Mouse (Mus musculus): ENCODE results near the gene Bnc2. TPM values are rescaled to one million over a fixed set of nuclear protein-coding genes. Genes with fewer than 3 reads are reported as not detected.

The Bnc2 gene
- polyA plus RNA-seq, 1 experiment from 2014 or later = 0.74 TPM

DNA sequence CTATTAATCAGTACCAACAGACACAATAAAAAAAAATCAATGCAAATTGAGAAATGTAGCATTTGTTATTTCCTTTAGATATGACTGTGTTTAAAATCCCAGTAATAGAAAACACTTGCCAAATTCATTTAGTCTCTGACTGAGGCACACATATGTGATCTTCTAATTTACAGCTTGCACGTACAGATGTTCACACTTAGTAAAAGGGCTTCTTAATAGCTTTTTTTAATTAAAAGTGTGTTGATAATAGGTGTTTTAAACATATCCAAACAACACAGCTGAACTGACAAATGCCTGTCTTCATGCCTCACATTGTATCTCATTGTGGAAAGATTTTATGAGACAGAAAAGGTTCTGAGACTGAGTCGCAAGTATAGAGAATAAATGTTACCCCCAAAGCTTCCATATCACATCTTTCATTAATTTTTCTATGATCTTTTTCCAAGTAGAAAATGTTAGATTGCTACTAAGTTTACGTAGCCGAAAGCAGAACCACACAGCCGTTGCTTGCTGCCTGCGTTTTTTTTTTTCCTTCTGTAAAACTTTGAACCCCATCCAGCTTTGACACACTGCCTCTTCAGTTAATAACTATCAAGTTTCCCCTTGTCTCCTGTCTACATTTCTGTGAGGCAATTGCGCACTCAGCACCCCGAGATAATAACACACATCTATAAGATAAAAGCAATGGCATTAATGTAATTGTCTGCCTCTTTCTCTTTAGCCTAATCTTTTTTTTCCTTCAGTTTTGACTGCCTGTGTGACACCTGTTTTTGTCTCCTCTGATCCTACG lies 271.5 kb downstream of the Bnc2 start:
- no peak overlapping the region for H3K9ac ChIP-seq
- H3K27ac ChIP-seq = no peak overlapping the region
- WGBS (ENCODE audit: insufficient replicate concordance) = 60% methylated on average over 9 of the region's 9 CpGs
- H3K4me1 ChIP-seq (replicated peaks) = no peaks in the 10 kb centered on the region
- no peak overlapping the region for H3K4me3 ChIP-seq (replicated peaks)
- no peaks in the 10 kb centered on the region for H3K27me3 ChIP-seq
- H3K9me3 ChIP-seq (replicated peaks) = no peaks in the 10 kb centered on the region
- H3K4me2 ChIP-seq = no peak overlapping the region
- ATAC-seq (ENCODE audit: low read depth) (no peak), DNase-seq (no peak)
- no peaks in the 10 kb centered on the region for H3K36me3 ChIP-seq

DNA sequence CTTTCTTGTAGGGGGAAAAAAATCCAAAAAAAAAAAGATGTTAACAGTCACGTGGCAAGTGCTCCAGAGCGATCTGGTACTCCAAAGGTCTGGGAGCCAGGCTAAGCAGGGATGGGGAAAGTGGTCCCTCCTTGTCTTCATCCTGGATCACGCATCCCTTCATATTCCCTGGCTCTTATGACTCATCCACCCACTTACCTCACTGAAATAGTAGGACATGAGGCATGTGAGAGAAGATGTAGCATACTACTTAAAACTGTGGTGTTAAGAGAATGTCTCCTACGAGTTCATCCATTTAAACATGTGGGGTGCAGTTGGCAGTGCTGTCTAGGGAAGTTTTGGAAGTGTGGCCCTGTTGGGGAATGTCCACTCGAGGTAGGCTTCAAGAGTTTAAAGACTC lies 286.1 kb downstream of the Bnc2 start:
- DNase-seq = no peak
- Histone ChIP-seq H3K27ac (no peak overlapping the region), H3K4me3 (replicated peaks) (no peak overlapping the region), H3K27me3 (no peaks in the 10 kb centered on the region), H3K9ac (no peak overlapping the region), H3K36me3 (no peaks in the 10 kb centered on the region), H3K4me1 (replicated peaks) (no peaks in the 10 kb centered on the region), H3K4me2 (no peak overlapping the region), H3K9me3 (replicated peaks) (no peaks in the 10 kb centered on the region)
- 63% methylated on average over 5 of the region's 5 CpGs for WGBS (ENCODE audit: insufficient replicate concordance)
- ATAC-seq (ENCODE audit: low read depth) = no peak

DNA sequence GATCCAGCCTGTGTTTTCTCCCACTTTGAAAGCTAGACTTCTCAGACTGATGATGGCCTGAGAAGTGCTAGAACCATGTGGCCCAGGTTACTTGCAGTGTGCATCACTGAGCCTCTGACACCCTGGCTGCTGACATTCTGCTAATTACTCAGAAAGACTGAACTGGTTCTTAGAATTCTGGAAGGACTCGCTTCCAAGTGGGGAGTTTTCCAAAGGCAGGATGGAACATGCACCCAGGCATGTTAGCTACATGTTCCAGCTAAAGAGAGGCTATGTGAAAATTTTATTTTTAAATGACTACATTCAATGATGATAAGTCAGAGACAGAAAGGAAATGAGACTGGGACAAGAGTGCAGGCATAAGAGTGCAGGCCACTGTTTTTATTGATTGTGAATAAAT lies 289.9 kb downstream of the Bnc2 start:
- 56% methylated on average over 1 of the region's 1 CpGs for WGBS (ENCODE audit: insufficient replicate concordance)
- H3K27ac ChIP-seq = no peak overlapping the region
- H3K9ac ChIP-seq = no peak overlapping the region
- ATAC-seq (ENCODE audit: low read depth) (no peak), DNase-seq (no peak)
- H3K4me3 ChIP-seq (replicated peaks) = no peak overlapping the region
- no peaks in the 10 kb centered on the region for H3K4me1 ChIP-seq (replicated peaks)
- H3K9me3 ChIP-seq (replicated peaks) = no peaks in the 10 kb centered on the region
- H3K4me2 ChIP-seq = no peak overlapping the region
- no peaks in the 10 kb centered on the region for H3K36me3 ChIP-seq
- H3K27me3 ChIP-seq = no peaks in the 10 kb centered on the region

DNA sequence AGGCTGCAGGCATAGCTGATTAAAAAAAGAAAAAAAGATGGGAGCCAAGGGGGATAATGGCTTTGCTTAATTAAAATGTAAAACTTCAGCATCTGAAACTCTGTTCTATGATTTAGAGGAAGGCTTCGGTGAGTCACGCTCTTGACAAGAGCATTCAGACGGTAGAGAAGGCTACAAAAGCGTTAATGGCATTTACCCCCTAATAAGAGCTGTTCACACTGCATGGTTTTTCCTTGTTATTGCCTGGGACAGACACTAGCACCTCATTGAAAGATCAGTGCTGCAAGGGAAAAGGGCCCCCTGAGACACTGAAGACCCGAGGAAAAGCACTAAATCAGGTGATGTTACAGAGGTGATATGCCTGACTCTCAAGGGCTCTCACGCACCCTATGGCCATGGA lies 295.8 kb downstream of the Bnc2 start:
- no peak overlapping the region for H3K4me2 ChIP-seq
- H3K4me3 ChIP-seq (replicated peaks) = no peak overlapping the region
- H3K4me1 ChIP-seq (replicated peaks) = no peaks in the 10 kb centered on the region
- ATAC-seq (ENCODE audit: low read depth) (no peak), DNase-seq (no peak)
- no peaks in the 10 kb centered on the region for H3K36me3 ChIP-seq
- 60% methylated on average over 6 of the region's 6 CpGs for WGBS (ENCODE audit: insufficient replicate concordance)
- no peaks in the 10 kb centered on the region for H3K27me3 ChIP-seq
- no peak overlapping the region for H3K27ac ChIP-seq
- no peaks in the 10 kb centered on the region for H3K9me3 ChIP-seq (replicated peaks)
- H3K9ac ChIP-seq = no peak overlapping the region

DNA sequence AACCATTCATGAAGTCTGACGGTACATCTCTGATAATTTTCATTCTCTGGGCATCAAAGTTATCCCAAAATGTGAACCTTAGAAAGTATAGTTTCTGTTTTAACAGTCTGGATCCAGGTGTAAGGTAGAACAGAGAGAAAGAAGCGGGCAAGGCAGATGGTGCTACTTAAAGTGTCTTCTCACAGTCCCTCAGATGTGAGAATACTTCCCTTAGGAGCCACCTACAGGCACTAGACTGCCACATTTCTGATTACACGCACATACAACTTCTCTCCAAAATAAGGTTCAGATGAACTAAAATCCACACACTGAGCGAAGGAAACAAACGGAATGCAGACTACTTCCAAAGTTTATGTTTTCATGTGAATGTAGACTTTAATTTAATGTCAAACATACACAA lies 297.6 kb downstream of the Bnc2 start:
- H3K9me3 ChIP-seq (replicated peaks) = no peaks in the 10 kb centered on the region
- no peaks in the 10 kb centered on the region for H3K27me3 ChIP-seq
- H3K4me3 ChIP-seq (replicated peaks) = no peak overlapping the region
- no peak overlapping the region for H3K4me2 ChIP-seq
- no peaks in the 10 kb centered on the region for H3K36me3 ChIP-seq
- no peak overlapping the region for H3K27ac ChIP-seq
- ATAC-seq (ENCODE audit: low read depth) (no peak), DNase-seq (no peak)
- 63% methylated on average over 5 of the region's 5 CpGs for WGBS (ENCODE audit: insufficient replicate concordance)
- no peak overlapping the region for H3K9ac ChIP-seq
- H3K4me1 ChIP-seq (replicated peaks) = no peaks in the 10 kb centered on the region

DNA sequence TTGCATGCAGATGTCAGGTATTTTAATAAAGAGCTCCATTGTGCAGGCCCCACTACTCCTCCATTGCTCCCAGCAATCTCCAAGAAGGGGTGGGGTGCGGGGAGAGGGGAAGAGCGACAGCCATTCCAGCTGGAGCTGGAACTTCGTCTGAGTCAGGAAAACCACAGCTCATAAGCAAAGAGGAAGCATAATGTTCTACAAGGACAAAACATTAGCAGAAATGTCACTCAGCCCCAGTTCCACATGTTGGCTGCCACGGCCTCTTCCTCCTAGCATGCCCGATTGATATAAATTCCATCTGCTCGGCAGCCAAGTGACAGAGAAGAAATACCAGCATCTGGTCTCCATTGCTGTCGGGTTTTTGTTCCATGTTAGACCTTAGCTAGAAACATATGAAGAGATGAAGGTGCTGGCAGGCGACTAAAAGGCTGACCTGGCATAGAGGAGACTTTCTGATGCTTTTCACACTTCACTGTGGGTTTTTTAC lies 312.7 kb downstream of the Bnc2 start:
- Histone ChIP-seq H3K9me3 (replicated peaks) (no peaks in the 10 kb centered on the region), H3K4me1 (replicated peaks) (no peaks in the 10 kb centered on the region), H3K9ac (no peak overlapping the region), H3K4me2 (no peak overlapping the region), H3K27me3 (no peaks in the 10 kb centered on the region), H3K4me3 (replicated peaks) (no peak overlapping the region), H3K36me3 (no peaks in the 10 kb centered on the region), H3K27ac (no peak overlapping the region)
- no peak for DNase-seq
- WGBS (ENCODE audit: insufficient replicate concordance) = 25% methylated on average over 8 of the region's 8 CpGs
- no peak for ATAC-seq (ENCODE audit: low read depth)

- 52% methylated on average over 5 of the region's 5 CpGs for WGBS (ENCODE audit: insufficient replicate concordance)
- DNase-seq = no peak
- H3K4me3 ChIP-seq (replicated peaks) = no peak overlapping the region
- H3K9ac ChIP-seq = no peak overlapping the region
- no peaks in the 10 kb centered on the region for H3K27me3 ChIP-seq
- no peaks in the 10 kb centered on the region for H3K9me3 ChIP-seq (replicated peaks)
- H3K4me1 ChIP-seq (replicated peaks) = no peaks in the 10 kb centered on the region
- no peak overlapping the region for H3K4me2 ChIP-seq
- no peaks in the 10 kb centered on the region for H3K36me3 ChIP-seq
- no peak overlapping the region for H3K27ac ChIP-seq
- no peak for ATAC-seq (ENCODE audit: low read depth)
These were observed 313.9 kb downstream of the Bnc2 start for GRCm38 (mm10) chr4:84361165-84361564.

DNA sequence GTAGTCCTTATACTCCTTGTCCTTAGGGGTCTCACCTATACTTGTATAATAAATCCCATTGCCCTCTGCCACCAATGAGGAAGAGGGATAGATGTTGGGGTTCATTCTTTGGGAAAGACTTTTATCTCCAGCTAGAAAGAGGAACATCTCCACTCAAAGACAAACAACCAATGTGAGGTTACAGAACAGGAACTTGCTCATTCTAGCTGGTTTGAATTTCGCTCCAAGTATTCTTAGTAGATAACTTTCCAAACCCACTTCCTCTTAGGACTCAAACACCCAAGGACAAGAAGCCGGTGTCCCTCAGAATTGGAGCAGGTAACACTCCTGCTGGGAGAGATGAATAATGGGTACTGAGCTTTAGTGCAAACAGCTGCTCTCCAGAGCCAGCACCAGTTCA lies 315.1 kb downstream of the Bnc2 start:
- no peak for ATAC-seq (ENCODE audit: low read depth)
- Histone ChIP-seq H3K4me3 (replicated peaks) (no peak overlapping the region), H3K9me3 (replicated peaks) (no peaks in the 10 kb centered on the region), H3K27ac (no peak overlapping the region), H3K27me3 (no peaks in the 10 kb centered on the region), H3K36me3 (no peaks in the 10 kb centered on the region), H3K4me2 (no peak overlapping the region), H3K4me1 (replicated peaks) (no peaks in the 10 kb centered on the region), H3K9ac (no peak overlapping the region)
- no peak for DNase-seq
- WGBS (ENCODE audit: insufficient replicate concordance) = 15% methylated on average over 2 of the region's 2 CpGs

- Histone ChIP-seq H3K27ac (no peak overlapping the region), H3K9me3 (replicated peaks) (no peaks in the 10 kb centered on the region), H3K27me3 (no peaks in the 10 kb centered on the region), H3K36me3 (no peaks in the 10 kb centered on the region), H3K4me1 (replicated peaks) (no peaks in the 10 kb centered on the region), H3K9ac (no peak overlapping the region), H3K4me3 (replicated peaks) (no peak overlapping the region), H3K4me2 (no peak overlapping the region)
- 66% methylated on average over 2 of the region's 2 CpGs for WGBS (ENCODE audit: insufficient replicate concordance)
- no peak for ATAC-seq (ENCODE audit: low read depth)
- no peak for DNase-seq
These were observed 316.9 kb downstream of the Bnc2 start for GRCm38 (mm10) chr4:84358204-84358603.

- Histone ChIP-seq H3K9ac (no peak overlapping the region), H3K9me3 (replicated peaks) (no peaks in the 10 kb centered on the region), H3K4me1 (replicated peaks) (no peaks in the 10 kb centered on the region), H3K27me3 (no peaks in the 10 kb centered on the region), H3K27ac (no peak overlapping the region), H3K4me2 (no peak overlapping the region), H3K4me3 (replicated peaks) (no peak overlapping the region), H3K36me3 (no peaks in the 10 kb centered on the region)
- DNase-seq = no peak
- no peak for ATAC-seq (ENCODE audit: low read depth)
- 70% methylated on average over 1 of the region's 1 CpGs for WGBS (ENCODE audit: insufficient replicate concordance)
These were observed 317.7 kb downstream of the Bnc2 start for GRCm38 (mm10) chr4:84357382-84357781.

- no peak overlapping the region for H3K4me2 ChIP-seq
- ATAC-seq (ENCODE audit: low read depth) (no peak), DNase-seq (no peak)
- H3K4me3 ChIP-seq (replicated peaks) = no peak overlapping the region
- WGBS (ENCODE audit: insufficient replicate concordance) = 54% methylated on average over 8 of the region's 8 CpGs
- no peaks in the 10 kb centered on the region for H3K36me3 ChIP-seq
- H3K4me1 ChIP-seq (replicated peaks) = no peaks in the 10 kb centered on the region
- no peak overlapping the region for H3K27ac ChIP-seq
- H3K9me3 ChIP-seq (replicated peaks) = no peaks in the 10 kb centered on the region
- H3K9ac ChIP-seq = no peak overlapping the region
- no peaks in the 10 kb centered on the region for H3K27me3 ChIP-seq
These were observed 318.5 kb downstream of the Bnc2 start for GRCm38 (mm10) chr4:84356468-84357153.

GRCm38 (mm10) chr4:84352656-84353055 lies 322.4 kb downstream of the Bnc2 start:
- no peak overlapping the region for H3K4me2 ChIP-seq
- no peak for ATAC-seq (ENCODE audit: low read depth)
- H3K9me3 ChIP-seq (replicated peaks) = no peaks in the 10 kb centered on the region
- H3K36me3 ChIP-seq = no peaks in the 10 kb centered on the region
- no peak overlapping the region for H3K9ac ChIP-seq
- no peak overlapping the region for H3K27ac ChIP-seq
- H3K4me1 ChIP-seq (replicated peaks) = no peaks in the 10 kb centered on the region
- 35% methylated on average over 2 of the region's 2 CpGs for WGBS (ENCODE audit: insufficient replicate concordance)
- no peak for DNase-seq
- no peaks in the 10 kb centered on the region for H3K27me3 ChIP-seq
- H3K4me3 ChIP-seq (replicated peaks) = no peak overlapping the region
